20 mouse cellular contexts compared by ENCODE assay signal in genomic region chr15:92509372-92509771, GRCm38 (mm10).
"Had no signal": no experiment of that assay in that cellular context is flagged by ENCODE, and none has a peak within 500 bp of the region (broad histone marks: within the 10 kb centered on the region; RNA-seq: fewer than 3 reads in every experiment).

No protein-coding gene starts in this region.

- DNase-seq: kidney, adult 9 months; kidney, postnatal 14 days; kidney, postnatal 4 days; left cerebral cortex, postnatal 4 days; liver, postnatal 0 days; right cerebral cortex, adult 18-20 months; right cerebral cortex, postnatal 14 days; right cerebral cortex, postnatal 4 days; thymus, adult 18-20 months; thymus, postnatal 36 days had no signal

- H3K4me3 ChIP-seq: limb, embryonic 12.5 days; limb, embryonic 15.5 days; lung, embryonic 15.5 days; midbrain, embryonic 12.5 days; midbrain, embryonic 15.5 days; neural tube, embryonic 12.5 days; neural tube, embryonic 15.5 days had no signal

- H3K27me3 ChIP-seq: limb, embryonic 12.5 days; limb, embryonic 15.5 days; lung, embryonic 15.5 days; midbrain, embryonic 12.5 days; midbrain, embryonic 15.5 days; neural tube, embryonic 12.5 days; neural tube, embryonic 15.5 days had no signal

- H3K9me3 ChIP-seq: limb, embryonic 12.5 days; limb, embryonic 15.5 days; lung, embryonic 15.5 days; midbrain, embryonic 12.5 days; midbrain, embryonic 15.5 days; neural tube, embryonic 12.5 days; neural tube, embryonic 15.5 days had no signal

- H3K4me1 ChIP-seq: limb, embryonic 12.5 days; limb, embryonic 15.5 days; lung, embryonic 15.5 days; midbrain, embryonic 12.5 days; midbrain, embryonic 15.5 days; neural tube, embryonic 12.5 days; neural tube, embryonic 15.5 days had no signal

- H3K27ac ChIP-seq: limb, embryonic 12.5 days; limb, embryonic 15.5 days; liver, embryonic 14.5 days; lung, embryonic 15.5 days; macrophage; midbrain, embryonic 12.5 days; midbrain, embryonic 15.5 days; neural tube, embryonic 12.5 days; neural tube, embryonic 15.5 days; stomach, postnatal 0 days had no signal

- H3K36me3 ChIP-seq: limb, embryonic 12.5 days; limb, embryonic 15.5 days; lung, embryonic 15.5 days; midbrain, embryonic 12.5 days; midbrain, embryonic 15.5 days; neural tube, embryonic 12.5 days; neural tube, embryonic 15.5 days had no signal
